Mouse (Mus musculus) hindbrain, embryonic 16.5 days (tissue): Measurements from ENCODE around the gene Hba-x. TPM values are rescaled to one million over a fixed set of nuclear protein-coding genes. Genes with fewer than 3 reads are reported as not detected.

Source experiments
- polyA plus RNA-seq: library from polyadenylated mRNA; unstranded; fragments of >200 nt; fragmentation: Nextera tagmentation; extraction: Ambion mirVana; gene quantifications from 2 replicates; pipeline ENCODE4 v1.2.1, GENCODE M21; 2015

Hba-x gene
- polyA plus RNA-seq, 1 experiment from 2014 or later, result 4.9 TPM

Other genes with a start within 250 kb of the Hba-x start
- not detected in 2 replicates for gene Il9r, start 76.1 kb upstream of the Hba-x start, polyA plus RNA-seq
- gene Snrnp25, start 71.0 kb upstream of the Hba-x start, polyA plus RNA-seq, result 45.6 and 49.9 TPM in 2 replicates
- 27.1 and 28.7 TPM in 2 replicates for gene Rhbdf1, start 54.1 kb upstream of the Hba-x start, polyA plus RNA-seq
- gene Mpg, start 49.9 kb upstream of the Hba-x start, polyA plus RNA-seq, result 34.7 and 35.0 TPM in 2 replicates
- gene Nprl3, start 8.7 kb upstream of the Hba-x start, polyA plus RNA-seq, result 42.6 and 43.9 TPM in 2 replicates
- 2,714 and 3,255 TPM in 2 replicates for gene Hba-a1, start 7.1 kb downstream of the Hba-x start, polyA plus RNA-seq
- 0.61 and 1.3 TPM in 2 replicates for gene Hbq1b, start 10.6 kb downstream of the Hba-x start, polyA plus RNA-seq
- 6,688 and 8,147 TPM in 2 replicates for gene Hba-a2, start 20.1 kb downstream of the Hba-x start, polyA plus RNA-seq
- gene Hbq1a, start 23.7 kb downstream of the Hba-x start, polyA plus RNA-seq, result 1.6 and 2.0 TPM in 2 replicates
- 15.8 and 20.1 TPM in 2 replicates for gene Sh3pxd2b, start 71.4 kb downstream of the Hba-x start, polyA plus RNA-seq
- 36.8 and 40.3 TPM in 2 replicates for gene Ubtd2, start 179.0 kb downstream of the Hba-x start, polyA plus RNA-seq